Mouse (Mus musculus): Measurements from ENCODE around the gene Gps2.

Gps2 gene

DNA sequence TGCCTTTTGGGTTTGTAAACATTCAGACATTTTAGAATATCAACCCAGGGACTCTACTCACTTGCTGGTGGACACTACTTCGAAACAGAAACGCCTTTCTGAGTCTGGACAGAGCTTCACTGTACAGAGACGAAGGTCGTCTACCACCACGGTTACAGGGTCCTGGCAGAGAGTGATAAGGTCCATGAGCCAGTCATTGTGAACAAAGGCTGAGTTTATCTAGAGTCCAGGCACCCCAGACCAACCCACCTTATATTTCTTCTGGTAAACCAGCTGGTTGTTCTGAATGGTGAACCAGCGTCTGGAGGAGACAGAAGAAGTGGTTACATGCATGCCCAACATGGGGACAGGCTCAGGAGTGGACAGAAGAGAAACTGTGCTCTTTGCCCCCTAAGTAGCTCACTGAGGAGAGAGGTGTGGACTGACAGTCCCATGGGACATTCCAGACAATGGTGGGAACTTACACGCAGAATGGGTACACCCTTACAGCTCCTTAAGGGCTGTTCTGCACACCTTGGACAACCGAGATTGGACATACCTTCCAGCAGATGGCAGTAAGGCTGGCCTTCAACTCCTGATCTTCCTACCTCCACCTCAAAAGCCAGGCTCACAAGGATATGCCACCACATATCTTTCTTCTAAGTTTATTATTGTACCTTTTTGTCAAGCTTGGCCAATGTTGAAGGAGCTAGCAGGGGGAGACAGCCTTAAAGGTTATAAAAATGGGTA lies 26.6 kb upstream of the Gps2 start:
- no peak for DNase-seq (ENCODE audit: low spot score)

DNA sequence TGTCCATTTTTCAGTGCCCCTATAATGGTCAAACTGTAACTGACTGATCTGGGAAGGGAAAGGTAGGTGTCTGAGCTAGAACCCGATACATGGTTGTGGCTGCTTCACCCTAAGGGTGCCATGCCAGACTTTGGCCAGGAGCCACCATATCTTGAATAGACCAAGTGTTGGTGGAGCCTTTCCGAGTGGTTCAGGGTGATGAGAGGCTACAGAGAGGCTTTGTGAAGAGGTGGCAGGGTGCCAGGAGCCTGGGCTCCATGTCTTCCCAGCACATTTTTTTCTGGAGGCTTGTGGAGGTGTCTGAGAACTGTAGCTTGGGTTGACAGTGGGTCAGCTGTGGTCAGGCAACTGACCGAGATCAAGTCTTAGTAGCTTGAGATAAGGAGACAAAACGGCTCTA lies 22.2 kb upstream of the Gps2 start:
- DNase-seq (ENCODE audit: low spot score): no peak

DNA sequence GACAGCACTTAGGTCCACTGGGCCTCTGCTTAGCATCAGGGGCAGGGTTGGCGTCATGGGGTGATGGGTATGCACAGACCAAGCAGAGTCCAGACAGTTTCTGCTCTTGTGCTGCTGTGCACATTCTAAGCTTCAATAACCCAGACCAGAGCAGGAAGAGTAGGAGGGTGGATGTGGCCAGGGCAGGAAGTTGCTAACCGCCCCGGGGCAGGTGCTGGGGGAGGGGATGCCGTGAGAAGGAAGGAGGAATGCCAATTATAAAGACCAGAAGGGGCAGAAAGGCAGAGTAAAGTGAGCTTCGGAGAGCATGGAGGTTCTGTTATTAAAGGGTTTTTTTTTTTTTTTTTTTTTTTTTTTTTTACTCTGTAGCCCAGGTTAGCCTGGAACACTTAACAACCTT lies 19.0 kb upstream of the Gps2 start:
- DNase-seq (ENCODE audit: low spot score): no peak

DNA sequence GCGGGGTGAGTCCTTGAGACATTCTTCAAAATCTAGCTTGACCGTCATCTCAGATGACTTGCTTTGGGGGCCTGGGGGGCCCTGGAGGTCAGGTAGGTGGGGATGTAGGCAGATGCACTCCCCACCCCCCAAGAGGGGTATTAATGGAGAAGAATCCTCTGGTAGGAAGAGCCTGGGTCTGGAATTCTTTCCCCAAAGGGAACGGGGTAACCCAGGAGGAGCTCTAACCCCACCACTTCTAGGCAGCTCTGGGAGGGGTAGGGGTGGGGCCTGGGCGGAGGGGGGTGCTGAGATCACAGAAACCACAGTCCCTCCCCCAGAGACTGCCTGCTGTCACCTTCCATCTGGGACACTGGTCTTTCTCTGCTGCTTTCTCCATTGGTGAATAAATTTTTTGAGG lies 18.4 kb upstream of the Gps2 start, which contains the start of gene Acap1:
Gene Acap1 (minus strand): TSS at position 249 of the 400 bp plus-strand sequence.
- no peak for DNase-seq (ENCODE audit: low spot score)

DNA sequence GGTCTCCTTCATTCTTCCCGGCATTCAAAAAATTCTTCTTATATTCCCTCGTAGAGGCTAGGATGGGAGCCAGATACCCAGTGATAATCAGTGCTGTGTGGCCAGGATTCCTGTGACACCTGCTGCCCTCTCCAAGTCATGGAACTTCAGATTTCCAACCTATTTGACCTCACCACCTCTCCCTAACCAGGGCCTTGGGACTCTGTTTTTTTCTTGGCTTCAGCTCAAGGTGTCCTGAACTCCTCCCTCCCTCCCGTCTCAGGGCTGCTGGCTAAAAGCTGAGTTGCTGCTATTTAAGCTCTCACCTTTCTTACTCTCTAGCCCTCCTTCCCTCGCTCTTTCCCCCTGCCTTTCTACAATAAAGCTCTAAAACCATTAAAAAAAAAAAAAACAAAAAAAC lies 13.8 kb upstream of the Gps2 start:
- DNase-seq (ENCODE audit: low spot score): no peak

DNA sequence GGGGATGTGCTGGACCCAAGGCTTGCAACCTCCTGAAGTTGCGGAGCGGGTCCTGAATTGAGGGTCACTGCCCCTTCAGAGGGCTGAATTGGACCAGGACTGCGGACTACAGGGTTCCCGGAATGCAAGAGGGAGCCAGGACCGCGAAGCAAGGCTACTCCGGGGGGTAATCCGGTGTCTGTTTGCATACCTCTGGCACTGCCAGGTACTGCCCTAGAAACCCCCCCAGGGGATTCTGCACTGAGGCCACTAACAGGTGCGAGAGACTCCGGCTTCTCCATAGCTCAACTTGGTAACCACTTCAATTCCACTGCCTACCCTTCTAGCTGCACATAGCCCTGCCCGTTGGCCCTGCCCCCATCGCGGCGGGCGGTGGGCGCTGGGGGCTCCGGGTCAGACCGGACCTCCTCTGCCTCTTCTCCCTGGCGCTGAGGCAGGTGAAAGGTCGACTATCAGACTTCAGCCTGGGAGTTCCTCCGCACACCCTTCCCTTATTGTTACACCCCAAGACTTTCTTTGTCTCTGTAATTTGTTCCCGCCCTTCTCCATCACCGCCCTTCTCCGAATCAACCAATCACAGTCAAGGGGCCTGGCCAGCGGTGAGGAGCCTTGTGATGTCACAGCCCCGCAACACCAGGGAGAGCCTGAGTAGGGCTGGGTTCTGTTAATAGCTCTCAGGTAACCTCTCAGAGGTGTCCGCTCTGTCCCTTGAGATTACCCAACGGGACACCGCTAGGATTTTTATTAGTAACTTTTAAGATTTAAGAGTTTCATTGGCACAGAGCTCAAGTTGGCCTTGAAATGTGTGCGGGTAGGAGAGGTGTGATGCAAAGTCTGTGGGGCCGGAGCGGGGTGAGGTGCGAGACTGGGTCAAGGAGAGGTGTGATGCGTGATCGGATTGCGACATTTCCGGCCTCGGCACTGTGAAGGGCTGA lies 12.9 kb upstream of the Gps2 start, which contains the start of the genes 2810408A11Rik and Neurl4:
Gene 2810408A11Rik (minus strand): TSS at position 517 of the 935 bp plus-strand sequence.
Gene Neurl4 (plus strand): TSS at position 602 of the 935 bp plus-strand sequence.
- DNase-seq (ENCODE audit: low spot score): peak; percentile 69

DNA sequence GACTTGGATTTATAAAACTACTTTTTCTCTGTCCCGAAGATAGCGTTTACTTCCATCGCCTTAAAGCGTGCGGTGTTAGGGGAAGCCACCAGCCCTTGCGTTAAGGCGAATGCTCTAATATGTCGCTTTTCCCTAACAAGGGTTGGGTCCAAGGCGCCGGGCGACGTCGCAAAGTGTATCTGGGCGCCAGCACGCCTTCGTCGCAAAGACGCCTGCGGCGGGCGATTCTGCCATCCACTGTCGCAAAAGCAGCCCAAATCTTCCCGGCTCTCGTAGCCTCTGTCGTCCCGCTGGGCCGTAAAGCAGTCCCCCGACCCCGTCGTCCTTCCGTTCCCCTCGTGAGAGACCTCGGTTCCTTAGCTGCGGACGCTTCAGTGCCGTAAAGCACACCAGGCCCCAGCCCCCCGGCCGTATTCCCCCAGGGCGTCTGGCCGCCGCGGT lies 12.3 kb upstream of the Gps2 start:
- peak; percentile 75 for DNase-seq (ENCODE audit: low spot score)

DNA sequence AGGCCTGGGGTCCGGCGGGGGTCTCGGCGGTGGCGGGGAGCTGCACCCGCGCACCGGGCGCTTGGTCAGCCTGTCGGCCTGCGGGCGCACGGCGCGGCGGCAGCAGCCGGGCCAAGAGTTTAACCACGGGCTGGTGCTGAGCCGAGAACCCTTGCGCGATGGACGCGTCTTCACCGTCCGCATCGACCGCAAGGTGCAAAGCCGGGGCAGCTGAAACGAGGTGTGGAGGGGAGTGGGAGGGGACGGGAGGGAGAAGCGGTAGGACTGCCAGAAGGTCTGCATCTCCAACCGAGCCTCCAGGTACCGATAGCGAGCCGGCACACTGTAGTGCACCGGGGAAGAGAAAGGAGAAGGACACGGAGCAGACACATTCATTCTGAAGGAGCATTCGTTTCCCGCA lies 11.7 kb upstream of the Gps2 start:
- no peak for DNase-seq (ENCODE audit: low spot score)

DNA sequence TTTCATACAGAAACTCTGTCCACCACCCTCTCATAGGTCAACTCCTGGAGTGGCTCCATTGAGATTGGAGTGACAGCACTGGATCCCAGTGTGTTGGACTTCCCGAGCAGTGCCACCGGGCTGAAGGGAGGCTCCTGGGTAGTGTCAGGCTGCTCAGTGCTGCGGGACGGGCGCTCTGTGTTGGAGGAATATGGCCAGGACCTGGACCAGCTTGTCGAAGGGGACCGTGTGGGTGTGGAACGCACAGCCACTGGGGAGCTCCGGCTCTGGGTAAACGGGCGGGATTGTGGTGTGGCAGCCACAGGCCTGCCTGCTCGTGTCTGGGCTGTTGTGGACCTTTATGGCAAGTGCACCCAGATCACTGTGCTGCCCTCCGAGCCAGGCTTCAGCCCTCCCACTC lies 10.7 kb upstream of the Gps2 start:
- DNase-seq (ENCODE audit: low spot score): no peak

DNA sequence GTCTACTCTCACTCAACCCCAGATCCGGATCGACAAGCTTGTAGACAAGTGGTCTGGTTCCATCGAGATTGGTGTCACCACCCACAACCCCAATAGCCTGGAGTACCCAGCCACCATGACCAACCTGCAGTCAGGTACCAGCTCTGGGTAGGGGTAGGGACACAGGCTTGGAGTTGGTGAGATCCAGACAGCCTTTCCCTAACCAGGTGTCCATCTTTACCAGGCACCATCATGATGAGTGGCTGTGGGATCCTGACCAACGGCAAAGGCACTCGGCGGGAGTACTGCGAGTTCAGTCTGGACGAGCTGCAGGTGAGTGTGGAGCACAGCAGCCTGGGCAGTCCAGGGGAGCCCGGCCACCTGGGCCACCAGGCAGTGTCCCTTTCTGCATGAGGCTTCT lies 9.4 kb upstream of the Gps2 start:
- DNase-seq (ENCODE audit: low spot score): no peak

DNA sequence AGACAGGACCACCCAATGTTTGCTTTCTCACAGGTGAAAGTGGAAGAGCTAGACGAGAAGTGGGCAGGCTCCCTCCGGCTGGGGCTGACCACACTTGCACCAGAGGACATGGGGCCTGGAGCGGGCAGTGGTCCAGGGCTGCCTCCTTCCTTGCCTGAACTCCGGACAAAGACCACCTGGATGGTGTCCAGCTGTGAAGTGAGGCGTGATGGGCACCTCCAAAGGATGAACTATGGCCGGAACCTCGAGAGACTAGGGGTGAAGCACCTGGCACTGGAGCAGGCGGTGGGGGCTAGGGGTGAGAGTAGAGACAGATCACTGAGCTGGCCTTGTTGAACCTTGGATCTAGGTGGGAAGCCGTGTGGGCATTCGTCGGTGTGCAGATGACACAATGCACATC lies 5.0 kb upstream of the Gps2 start:
- no peak for DNase-seq (ENCODE audit: low spot score)

DNA sequence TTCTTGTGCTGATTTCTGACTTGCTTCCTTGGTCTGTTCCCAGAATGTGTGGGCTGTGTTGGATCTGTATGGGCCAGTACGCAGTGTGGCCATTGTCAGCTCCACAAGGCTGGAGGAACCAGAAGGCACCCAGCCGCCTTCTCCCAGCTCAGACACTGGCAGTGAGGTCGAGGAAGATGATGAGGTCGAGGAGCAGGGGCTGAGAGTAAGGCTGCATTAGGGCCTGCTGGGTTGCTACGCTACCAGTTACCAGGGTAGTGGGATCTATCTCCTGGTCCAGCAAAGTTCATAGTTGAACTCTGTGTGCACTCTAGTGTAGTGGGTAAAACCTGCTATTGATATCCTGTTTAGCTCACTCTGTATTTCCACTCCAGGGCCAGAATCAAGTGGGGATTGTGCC lies 4.5 kb upstream of the Gps2 start:
- DNase-seq (ENCODE audit: low spot score): no peak

DNA sequence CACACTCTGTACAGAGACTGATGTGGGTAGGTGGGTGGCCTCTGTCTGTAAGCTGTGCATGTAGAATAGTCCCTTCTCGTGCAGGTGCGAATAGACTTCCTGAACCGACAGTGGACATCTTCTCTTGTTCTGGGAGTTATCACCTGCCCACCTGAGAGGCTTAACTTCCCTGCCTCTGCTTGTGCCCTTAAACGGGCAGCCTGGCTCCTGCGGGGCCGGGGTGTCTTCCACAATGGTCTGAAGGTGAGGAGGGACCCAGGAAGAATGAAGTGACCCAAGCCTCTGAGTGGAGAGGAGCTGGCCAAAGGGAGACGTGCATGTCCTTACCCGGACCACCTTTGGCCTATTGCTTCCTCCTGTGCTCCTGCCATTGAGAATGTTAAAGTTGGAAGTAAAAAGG lies 3.5 kb upstream of the Gps2 start:
- DNase-seq (ENCODE audit: low spot score): no peak

DNA sequence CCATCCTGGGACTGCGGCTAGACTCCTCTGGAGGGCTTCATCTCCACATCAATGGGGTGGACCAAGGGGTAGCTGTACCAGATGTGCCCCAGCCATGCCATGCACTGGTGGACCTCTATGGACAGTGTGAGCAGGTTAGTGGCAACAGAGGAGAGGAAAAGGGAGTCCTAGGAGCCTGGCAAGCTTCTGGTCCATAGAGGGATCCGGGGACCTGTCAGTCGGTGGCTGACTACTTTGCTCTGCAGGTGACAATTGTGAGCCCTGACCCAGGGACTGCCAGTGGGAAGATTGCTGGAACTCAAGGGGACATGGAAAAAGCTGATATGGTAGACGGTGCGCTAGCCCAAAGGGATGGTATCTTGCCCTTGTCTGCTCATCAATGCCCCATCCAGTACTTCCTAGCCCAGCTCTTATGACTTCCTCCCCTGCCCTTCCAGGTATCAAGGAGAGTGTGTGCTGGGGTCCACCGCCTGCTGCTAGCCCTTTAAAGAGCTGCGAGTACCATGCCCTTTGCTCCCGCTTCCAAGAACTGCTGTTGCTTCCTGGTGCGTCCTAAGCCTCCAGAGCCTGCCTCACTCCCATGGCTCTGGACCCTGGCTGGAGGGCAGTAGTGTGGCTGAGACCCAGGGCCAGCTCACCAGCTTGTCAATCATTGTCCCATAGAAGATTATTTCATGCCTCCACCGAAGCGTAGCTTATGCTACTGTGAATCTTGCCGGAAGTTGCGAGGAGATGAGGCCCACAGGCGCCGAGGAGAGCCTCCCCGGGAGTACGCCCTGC lies 2.7 kb upstream of the Gps2 start:
- DNase-seq (ENCODE audit: low spot score): no peak

DNA sequence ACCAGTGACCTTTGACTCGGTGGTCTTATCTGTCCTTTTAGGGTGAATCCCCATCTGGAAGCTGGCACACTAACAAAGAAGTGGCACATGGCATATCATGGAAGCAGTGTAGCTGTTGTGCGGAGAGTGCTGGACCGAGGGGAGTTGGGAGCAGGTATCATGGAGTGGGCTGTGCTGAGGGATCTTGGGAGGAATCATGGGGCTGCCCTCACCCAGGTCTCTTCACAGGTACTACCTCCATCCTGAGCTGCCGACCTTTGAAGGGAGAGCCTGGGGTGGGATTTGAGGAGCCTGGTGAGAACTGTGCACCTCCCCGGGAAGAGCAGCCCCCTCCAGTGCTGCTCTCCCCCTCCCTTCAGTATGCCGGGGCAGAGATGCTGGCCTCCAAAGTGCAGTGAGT lies 2.0 kb upstream of the Gps2 start:
- no peak for DNase-seq (ENCODE audit: low spot score)

DNA sequence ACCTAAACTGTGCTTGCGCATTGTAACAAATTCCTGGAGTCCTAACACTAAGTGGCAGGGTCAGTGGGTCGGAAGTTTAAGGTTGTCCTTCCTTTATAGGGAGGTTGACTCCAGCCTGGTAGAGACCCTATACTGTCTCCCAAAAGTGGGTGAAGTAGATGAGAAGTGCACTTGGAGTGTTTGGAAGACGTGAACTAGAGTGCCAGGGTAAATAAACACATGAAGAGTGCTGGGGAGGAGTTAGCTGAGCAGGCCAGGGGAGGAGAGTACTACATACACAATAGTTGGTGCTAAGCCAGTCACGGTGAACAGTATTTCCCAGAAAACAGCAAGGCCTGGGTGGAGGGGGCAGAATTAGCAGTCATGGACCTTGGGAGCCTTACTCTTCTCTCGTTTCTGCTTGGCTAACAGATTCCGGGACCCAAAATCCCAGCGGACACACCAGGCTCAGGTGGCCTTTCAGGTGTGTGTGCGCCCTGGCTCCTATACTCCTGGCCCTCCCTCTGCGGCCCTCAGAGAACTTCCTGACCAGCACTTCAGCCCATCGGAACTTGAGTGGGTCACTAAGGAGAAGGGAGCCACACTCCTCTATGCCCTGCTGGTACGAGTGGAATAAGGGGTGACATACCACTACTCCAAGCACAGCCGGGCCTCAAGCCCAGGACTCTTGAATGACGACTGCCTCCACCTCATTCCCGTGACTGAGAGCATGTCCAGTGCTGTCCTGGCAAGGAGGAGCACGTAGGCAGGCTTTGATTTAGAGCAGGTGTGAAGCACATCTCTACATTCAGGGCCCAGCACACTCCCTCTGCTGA lies 765 bp upstream of the Gps2 start:
- DNase-seq (ENCODE audit: low spot score): no peak

DNA sequence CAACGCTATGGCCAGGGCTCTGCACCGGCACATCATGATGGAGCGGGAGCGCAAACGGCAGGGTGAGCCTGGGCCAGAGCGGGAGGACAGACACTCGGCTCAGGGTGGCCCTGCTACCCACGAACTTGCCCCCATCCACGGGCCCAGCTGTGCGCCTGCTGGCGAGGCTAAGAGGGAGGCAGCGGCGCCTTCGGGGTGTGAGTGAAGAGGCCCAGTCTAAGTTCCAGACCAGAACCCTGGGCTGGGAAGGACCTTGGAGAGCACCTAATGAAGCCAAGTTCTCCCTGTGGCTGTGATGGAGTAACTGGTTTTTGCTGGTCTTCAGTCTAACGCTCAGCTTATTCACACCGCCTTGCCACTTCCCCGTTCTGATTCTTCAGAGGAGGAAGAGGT lies 680 bp downstream of the Gps2 start:
- DNase-seq (ENCODE audit: low spot score): no peak

DNA sequence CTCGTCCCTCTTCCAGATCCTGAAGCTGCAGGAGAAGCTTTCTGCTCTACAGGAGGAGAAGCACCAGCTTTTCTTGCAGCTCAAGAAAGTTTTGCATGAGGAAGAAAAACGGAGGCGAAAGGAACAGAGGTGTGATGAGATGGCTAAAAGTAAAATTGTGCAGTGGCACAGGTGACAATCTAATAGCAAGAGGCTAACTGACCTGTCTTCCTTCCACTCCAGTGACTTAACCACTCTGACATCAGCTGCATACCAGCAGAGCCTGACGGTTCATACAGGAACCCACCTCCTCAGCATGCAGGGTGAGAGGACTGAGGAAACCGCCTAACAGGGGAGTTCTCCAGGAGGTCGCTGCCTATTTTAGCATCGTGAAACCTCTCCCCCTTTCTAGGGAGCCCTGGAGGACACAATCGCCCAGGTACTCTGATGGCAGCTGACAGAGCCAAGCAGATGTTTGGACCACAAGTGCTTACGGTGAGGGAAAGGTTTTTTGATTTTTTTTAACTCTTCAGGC lies 1.3 kb downstream of the Gps2 start:
- DNase-seq (ENCODE audit: low spot score): no peak

DNA sequence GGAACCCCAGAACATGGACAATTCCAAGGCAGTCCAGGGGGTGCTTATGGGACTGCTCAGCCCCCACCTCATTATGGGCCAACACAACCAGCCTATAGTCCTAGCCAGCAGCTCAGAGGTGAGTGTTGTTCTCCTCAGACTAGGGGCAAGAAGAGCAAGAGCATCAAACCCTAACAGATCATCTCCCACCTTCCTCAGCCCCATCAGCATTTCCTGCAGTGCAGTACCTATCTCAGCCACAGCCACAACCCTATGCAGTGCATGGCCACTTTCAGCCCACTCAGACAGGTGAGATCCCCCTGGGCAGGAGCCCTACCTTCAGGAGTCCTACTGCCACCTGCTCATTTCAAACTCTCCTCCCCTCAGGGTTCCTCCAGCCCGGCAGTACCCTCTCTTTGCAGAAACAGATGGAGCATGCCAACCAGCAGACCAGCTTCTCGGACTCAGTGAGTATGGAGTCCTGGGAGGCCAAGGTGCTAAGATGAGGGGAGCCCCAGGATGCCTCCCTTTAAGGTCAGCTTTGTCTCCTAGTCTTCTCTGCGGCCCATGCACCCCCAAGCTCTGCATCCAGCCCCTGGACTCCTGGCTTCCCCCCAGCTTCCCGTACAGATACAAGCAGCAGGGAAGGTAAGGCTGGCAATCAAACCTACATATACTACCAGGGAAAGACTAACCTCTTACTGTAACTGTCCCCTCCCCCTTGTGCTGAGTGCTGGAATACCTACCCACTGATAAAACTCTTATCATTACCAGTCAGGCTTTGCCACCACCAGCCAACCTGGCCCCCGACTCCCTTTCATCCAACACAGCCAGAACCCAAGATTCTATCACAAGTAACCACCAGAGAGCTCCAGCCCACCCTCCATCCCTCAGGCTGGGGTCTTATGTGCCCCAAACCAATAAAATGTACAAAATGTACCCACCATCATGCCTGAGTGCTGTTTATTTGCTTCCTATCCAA lies 2.3 kb downstream of the Gps2 start:
- DNase-seq (ENCODE audit: low spot score): no peak
